Mouse (Mus musculus) kidney, adult 9 months (tissue): ENCODE measurements around the gene Nrg3.

Source experiments
- DNase-seq: peaks from one replicate; pipeline ENCODE4 v3.0.0; 2022

Nrg3 gene

DNA sequence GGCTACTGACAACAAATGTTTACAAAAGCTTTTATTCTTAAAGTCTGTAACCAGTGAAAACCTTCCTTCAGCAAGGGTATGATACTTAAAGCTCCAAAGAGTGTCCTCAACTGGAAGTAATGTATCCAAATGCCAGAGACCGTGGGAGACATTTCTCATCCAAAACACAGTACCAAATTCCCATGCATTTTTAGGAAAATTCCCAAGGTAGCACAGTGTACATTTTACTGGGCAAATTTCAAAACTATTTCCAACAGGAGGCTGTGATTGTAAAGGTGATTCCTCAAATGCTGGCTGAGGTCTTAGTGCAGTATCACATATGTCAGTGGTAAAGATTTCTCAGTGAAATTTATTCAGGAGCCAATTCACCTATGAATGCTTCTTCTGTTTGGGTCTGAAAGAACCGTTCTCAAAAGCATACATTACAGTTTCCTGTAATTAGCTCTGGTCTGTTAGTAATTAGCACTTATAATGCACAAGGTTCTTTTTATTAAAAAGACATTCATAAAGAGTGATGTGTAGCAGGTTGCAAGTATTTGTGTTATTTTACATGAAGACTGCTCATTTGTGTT, 536.3 kb downstream of the Nrg3 start:
- no peak for DNase-seq

DNA sequence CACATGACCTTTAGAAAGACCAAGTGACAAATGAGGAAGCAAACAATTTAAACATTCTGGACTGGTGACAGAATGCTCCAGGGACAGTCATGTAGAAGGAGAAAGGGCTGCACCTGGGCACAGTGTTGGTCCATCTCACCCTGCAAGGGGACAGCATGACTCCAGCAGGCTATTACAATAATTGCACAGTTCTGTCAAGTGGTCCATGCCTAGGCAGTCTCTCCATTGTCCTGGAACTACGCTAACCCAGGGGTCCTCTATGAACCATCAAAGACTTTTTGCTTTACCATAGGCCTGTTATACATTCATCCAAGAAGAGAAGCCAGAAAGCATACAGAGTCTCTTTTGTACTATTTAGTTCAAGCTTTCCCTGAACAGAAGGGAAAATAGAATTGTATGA, 549.2 kb downstream of the Nrg3 start:
- DNase-seq, result no peak

DNA sequence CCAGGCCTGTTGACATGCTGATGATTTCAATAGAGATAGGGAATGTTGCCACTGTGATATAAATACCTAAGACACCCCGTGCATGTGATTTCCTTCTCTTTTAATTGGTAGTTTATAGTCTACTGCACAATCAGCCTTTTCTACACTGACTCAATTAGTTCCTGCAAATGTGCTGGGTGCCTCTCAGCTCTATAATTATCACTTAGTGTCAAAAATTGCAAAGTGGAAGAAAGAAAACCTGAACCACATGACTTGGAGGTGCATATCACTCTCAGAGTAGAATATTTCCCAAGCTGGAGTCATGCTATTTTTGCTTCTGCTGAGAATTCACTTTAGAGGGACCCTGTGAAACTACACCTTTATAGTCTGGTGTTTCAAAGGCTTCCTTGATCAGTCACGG, 552.1 kb downstream of the Nrg3 start:
- no peak for DNase-seq

DNA sequence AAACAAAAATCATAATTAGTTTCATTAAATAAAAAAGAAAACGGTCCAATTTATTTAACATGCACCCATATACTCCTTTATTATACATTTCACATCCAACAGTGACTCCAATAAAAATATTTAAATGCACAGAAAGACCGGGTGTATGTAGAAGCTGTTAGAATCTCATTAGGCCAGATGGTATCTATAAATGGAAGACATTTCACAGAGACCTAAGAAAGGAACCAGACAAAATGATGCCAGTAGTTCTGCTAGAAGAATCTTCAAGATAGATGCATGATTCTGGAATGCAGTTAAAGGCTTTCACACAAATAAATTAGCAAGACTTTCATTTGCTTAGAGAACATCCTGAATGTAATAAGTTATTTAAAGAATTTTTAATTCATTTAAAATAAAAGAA, 602.3 kb downstream of the Nrg3 start:
- no peak for DNase-seq

DNA sequence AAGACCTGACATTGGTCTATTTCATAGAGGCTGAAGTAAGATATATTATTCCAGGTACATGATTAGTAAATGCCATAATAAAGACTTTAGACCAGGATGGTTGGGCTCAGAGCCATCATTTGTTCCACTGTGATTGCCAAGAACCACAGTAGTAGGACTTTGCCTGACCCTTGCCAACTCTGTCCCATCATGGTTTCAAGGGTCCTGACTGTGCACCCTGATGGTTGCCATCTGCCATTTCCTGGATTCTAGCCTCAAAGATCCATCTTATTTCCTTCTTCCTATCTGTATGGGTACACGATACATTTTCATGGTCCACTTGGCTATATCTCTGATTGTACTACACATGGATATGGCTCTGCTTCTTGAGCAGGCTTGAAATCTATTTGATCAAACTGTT, 625.3 kb downstream of the Nrg3 start:
- DNase-seq, result no peak

DNA sequence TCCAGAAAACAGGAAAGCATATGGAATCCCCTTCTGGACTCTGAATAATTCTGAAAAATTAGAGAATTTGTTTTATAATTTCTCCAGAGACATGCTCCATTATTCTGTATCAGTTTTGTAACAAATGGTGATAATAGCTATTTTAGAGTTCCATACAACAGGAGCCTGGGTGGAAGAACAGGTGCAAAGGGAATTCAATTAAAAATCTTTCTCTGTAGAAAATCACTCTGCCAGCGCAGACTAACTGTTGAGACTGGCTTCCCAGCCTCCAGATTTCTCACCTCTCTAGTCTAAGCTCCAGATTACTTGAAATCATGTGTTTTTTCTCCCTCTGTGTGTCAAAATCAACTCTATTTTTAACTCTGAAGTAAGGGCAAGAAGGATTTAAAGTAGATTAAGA, 625.8 kb downstream of the Nrg3 start:
- DNase-seq, result no peak

DNA sequence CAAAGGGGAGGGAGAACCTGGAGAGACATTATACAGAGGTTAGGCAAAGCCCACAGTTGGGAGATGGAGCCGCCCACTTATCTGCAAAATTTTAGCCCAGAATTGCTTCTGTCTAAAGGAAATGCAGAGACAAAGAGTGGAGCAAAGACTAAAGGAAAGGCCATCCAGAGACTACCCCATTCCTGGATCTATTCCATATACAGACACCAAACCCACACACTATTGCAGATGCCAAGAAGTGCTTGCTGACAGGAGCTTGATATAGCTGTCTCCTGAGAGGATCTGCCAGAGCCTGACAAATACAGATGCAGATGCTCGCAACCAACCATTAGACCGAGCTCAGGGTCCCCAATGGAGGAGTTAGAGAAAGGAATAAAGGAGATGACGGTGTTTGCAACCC, 637.9 kb downstream of the Nrg3 start:
- DNase-seq, result no peak

DNA sequence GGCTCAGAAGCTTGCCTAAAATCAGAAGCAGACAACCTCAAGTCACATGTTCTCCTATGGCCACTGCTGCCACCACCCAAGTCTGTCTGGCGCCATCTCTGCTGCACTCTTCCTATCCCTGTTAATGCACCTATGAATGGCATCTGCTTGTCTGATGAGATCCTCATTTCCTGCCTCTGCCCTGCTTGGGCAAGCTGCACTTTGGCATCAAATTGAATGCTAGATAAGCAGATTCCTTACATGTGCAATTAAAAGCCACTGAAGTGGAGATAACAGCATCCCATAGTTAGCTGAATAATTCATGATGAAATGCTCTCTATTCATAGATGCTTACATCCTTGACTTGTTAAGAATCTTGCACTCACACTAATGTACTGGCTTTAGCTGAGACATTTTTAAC, 648.0 kb downstream of the Nrg3 start:
- no peak for DNase-seq

DNA sequence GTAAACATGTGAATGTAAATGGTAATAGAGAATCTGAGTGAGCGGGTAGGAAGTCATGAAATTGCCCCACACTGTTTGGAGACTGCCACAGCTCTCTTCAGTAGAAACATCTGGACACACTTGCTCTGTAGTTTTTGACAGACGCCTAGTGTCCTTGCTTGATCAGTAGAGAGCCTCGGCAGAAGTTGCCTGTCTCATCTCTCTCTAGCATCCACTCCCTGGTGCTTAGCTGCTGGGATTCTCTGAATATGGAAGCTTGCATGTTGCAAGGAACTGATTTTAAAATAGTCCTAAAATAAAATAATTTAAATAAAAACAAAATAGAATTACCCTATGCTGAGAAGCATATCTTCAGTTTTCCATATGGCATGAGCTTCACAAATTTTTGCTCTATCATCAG, 675.9 kb downstream of the Nrg3 start:
- no peak for DNase-seq

DNA sequence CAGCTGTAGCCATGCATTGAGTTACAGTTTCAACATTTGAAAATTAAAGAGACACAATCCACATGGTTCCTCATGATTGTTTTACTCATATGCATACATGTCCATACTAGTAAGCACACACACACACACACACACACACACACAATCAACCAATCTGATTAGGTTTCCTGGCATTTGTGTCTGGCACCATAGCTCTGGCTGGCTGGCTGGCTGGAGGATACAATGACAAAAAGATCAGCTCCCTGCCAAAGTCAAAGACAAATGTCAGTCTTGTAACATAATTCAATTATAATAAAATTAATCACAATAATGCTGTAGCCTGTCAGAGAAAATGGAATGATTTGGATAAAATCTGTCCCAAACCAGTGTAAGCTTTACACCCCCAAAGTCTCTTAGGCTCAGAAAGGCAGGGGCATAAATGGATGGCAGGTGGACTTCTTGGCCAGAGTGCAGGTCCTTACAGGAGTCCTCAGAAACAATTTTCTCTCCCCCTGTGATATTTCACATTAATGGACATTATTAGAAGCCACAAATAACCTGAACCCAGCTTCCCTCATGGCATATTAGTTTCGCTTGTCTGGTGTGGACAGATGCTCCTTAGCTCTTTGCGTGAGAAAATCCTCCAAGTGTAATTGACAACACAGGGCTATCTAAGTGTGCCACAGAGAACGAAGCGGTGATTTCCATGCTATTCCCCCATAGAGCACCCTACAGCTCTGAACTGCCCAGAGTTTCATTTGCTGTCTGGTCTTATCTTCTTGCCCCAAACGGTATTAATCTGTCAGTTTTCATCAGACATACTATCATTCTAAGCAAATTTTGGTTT, 697.4 kb downstream of the Nrg3 start:
- no peak for DNase-seq

DNA sequence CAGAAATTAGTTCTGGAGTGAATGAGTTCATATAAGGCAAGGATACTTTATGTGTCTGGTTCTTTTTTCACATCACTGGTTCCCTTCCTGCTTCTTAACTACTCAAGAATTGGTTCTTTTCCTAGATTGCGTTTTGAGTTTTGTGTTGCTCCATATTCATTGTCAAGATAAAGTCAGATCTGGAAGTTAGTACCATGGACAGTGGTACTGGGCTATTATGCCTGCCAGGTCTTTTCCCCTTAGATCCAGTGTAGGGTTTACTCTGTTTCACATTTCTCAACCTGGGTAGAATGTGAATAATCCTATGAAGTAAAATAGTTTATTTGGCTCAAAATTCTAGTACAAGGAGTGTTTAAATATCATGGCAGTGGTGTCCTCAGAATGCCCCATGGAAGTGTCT, 698.1 kb downstream of the Nrg3 start:
- no peak for DNase-seq

DNA sequence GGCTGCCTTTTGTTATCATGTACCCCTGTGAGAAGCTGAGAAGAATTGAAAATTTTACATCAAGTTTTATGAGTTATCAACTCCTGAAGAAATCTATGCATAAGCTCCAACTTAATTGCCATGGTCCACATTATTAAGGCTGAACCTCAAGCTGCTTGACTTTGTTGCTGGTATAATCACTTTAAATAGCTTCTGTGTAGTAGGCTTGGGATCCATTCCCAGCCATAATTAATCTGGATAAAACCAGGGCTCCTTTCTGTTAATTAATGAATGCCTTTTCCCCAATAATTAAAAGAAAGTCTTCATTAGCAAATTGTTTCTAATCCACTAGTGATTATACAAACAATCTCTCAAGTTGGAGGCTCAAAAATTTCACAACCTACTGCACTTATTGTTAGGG, 742.4 kb downstream of the Nrg3 start:
- DNase-seq, result no peak

DNA sequence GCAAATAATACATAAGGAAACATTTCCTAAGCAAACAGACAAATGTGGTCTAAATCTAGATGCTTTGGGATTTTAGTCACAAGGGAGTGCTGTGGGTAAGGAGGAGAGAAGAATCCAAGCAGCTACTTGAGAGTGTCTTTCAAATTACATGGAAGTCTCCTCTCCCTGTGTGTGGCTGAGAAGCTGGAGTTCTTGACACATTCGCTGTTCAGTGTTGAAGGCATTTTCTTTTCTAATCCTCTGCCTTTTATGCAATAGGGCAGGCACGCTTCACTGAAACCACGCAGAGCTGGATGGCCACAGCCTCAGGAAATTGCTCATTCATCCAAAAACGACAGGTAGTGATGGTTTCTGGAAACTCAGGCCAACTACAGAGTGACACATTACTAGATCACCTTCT, 769.0 kb downstream of the Nrg3 start:
- DNase-seq, result no peak

DNA sequence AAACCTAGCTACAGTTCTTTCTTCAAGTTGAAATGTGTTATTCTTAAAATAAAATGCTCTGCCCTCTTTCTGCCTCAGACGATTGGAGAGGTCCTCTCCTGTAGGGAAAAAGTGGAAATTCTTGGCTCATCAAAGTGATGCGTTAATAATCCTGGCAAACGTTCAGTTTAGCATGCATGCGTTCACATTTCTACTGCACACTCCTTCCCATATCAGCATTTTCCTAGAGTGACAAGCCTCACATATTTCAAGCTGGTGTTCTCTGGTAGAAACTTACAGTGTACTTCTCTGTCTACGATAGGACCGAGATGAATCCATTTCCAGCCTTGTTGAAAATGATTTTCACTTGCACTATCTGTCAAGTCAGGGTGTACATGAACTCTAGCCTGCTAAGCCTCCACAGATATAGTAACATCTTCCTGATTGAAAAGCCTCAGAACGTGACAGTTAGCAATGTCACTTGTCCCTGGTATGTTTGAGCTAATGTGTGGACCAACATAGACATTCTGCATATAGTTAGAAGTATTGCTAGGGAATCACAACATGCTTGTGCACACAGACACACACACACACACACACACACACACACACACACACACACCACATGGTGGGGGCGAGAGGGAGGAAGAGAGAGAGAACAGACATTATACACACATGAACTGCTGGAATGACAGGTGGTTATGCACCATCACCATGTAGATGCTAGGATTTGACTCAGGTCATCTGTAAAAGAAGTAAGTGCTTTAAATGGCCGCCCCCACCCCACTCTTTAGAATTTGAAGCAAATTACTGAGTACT, 770.1 kb downstream of the Nrg3 start:
- no peak for DNase-seq

DNA sequence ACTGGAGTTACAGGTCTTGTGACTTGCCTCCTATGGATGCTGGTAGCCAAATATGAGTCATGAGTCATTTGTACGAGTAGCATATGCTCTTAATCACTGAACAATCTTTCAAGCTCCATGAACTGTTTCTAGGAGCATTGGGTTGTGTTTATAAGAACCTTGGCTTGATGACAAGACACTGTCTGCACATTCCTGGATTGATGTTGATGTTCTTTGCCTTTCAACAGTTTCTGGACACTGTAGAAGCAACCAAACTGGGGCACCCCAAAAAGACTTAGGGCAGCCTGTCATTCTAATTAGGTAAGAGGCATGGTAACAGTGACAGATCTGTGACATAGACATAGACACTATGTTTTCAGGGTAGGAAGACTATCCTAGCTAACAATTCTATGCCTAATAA, 771.5 kb downstream of the Nrg3 start:
- no peak for DNase-seq

DNA sequence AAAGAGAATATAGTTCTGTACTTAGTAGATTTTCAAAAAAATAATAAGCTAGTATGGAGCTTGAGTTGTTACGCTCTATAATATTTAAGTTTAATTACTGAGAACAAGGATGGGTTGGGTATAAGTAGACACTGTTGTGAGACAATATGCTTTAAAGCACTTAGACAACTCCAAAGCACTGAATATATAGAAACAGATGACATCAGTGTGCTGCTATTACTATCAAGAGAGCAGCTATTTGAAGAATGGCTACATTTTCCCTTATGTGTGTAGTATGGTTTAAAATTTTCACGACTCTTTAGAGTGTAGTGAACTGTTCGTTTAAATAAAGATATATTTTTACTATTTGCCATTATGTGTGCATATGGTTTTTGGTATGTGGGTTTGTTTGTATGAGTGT, 771.9 kb downstream of the Nrg3 start:
- DNase-seq, result no peak

DNA sequence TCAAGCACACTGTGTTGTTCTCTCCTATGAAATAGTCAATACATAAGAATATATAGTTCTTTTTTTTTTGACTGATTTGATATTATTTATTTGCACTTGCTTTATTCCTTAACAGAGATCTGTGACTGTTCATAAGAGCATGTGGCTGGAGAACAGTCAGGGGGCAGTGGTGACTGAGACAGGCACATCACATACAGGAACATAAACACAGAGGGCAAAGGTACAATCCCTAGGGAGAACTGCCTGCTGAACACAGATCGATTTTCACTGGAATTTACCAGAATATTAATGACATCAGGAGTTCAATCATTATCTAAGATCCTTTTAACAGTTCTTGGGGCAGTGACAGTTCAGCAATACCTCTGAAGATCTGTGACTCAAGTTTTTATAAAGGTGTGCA, 812.9 kb downstream of the Nrg3 start:
- no peak for DNase-seq

DNA sequence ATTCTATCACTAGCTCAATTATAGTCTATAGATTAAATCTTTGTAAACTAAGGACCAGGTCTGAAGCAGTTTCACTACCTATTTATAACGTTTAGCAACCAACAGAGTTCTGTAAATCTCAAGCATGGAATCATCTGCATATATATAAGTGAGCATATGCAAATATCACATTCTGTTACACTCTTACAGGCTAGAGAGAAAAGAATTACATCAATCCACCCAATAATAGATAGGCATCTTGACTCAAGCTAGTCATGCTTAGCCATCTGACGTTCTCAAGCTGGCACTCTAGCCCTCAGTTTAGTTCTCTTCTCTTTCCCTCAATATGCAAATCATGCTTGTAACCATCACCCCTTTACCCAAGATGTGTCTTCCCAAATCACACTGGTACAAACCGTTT, 835.8 kb downstream of the Nrg3 start:
- no peak for DNase-seq

DNA sequence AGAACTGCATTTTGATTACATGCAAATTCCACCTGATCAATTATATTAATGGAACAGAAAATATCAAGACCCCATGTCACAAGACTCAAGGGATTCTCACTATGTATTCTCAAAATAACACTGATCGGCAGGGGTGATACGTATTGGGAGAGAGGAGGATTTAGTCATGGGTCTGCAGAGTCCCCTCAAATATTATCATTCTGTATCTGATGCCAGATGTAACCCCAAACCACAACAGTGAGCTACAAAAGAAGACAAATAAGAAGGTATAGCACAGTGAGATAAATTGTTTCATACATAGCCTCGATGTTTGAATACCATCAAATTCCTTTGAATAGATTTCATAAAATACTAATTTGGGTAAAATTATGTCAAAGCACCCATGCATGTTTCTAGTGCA, 842.8 kb downstream of the Nrg3 start:
- no peak for DNase-seq

DNA sequence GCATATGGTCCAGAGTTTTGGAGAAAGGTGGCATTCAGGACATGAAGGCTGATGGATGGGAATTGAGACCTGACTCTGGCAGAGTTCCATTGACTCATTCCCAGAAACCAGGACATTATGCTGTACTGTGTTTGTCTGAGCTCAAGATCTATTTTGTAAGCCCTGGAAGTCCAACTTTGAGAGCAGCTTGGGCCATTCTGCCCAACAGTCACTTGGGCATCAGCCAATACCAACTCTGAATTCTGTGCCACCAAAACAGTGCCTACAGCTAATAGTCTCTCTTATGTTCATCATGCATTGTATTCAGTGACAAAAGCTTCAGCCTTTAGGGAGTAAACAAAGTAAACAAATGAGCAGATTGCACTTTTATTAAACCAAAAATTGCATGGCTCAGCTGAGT, 843.2 kb downstream of the Nrg3 start:
- DNase-seq, result no peak

DNA sequence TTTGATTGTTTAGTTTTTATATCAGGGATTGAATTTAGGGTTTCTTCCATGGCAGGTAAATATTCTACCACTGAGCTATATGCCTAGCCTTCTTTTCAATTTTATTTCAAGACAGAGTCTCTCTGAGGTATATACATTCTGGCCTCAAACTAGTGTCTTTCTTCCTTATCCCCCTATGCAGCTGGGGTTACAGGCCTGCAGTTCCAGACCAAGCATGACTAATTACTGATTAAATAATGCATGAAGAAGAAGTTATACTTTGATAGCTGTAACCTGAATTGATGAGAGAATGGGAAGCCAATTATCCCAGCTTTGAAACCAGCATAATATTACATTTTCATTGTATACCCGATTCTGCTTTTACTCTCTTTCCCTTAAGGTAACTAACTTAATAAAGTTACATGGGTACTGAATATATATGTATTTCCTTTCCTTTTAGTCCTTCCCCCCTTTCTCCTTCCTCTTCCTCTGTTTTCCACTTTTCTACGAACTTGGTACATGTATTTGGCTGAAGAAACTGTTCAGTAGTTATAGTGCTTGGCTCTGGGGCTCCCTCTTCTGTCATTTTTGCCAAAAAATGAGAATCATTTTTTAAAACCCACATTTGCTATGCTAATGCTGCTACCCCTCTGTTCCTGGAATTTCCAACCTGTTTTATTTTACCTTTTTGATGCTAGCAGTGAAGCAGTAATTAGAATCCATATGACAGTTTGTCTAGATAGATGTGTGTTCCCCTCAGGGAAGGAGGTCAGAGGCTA, 843.8 kb downstream of the Nrg3 start:
- DNase-seq, result no peak

DNA sequence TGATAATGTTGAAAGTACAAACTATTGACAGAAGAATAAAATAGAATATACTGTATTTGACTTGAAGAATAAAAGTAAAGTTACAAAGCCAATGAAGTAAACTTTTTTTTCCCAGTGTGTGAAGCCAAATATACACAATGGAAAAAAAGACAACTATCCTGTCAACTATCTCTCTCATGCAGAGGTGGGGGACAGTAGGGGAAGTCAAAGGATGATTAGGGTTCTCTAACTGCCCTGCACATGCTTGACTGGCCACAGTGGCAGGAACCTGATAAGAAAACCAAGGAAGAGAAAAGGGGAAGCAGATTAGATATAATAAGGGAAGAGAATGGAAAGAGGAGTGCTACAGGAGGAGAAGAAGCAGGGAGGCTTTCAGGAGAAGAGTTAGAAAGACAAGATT, 855.9 kb downstream of the Nrg3 start:
- no peak for DNase-seq

DNA sequence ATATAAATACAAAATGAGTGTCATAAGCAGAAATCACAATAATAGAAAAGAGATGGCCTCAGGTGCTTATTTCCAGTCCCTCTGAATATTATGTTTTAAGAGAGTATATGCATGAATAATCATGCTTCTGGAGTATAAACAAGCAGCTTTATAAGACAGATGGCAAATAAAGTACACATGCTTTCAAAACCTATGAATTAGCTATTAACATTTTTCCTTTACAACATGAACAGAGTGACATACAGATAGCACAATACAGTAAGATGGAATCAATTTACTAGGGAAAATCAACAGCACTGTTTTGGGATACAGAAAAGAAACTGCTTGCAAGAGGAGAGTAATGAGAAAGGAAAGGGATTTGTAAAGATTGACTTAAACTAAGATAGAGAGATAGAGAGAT, 875.2 kb downstream of the Nrg3 start:
- DNase-seq, result no peak

DNA sequence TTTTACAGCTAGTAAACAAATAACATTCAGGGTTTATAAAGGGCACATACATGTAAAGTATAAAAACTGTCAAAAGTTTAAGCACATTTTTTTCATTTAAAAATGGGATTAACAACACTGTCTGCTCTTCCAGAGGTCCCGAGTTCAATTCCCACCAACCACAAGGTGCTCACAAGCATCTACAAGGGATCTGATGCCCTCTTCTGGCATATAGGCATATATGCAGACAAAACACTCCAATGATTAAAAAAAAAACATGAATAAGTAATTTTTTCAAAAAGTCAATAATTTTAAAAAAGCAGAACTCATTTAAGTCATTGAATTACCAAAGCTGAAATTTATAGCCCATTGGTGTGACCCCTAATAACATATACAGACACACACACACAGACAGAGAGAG, 878.6 kb downstream of the Nrg3 start:
- DNase-seq, result no peak
